Mouse (Mus musculus): ENCODE measurements around the gene Jade3. TPM values are rescaled to one million over a fixed set of nuclear protein-coding genes. Genes with fewer than 3 reads are reported as not detected.
A peak's percentile ranks its signal among the peaks of the same experiment; 100 is the strongest.

The Jade3 gene
- total RNA-seq, 2 experiments from 2014 or later, result 4.8 to 6.5 TPM

DNA sequence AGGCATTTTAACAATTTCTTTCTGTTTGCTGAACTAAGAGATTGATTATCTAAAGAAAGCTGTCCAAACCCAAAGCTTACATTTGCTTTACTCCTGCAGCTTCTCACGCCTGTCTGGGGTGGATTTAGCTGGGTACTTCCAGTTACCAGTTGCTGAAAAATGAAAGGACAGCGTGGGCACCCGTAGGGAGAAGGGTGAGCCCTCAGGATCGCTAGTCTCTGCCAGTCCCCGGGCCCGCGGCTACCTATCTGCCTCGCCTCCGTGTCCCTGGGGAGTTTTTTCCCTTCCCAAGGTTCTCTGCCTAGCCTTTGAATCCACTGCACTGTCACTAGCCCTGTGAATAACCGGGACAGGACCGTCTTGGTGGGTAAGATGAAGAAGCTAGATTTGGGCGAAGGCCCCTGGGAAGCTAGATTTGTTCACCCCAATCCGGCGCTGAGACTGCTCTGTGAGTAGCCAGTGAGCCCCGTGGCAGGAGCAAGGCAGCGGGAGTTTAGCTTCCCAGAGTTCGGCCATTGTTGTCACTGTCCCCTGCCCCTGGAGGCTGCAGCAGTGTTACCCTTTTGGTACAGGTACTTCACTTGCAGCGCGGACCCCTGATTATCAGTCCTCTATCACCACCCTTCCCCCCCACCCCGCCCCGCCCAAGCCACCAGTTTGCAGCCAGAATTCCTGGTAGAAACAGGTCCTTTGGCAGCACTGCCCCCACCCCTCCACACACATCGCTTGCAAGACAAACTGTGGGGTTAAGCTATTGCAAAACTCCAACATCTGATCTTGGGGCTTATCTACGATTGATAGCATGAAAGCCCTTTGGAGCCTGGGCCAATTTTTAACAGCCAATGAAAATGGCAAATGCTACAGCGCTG, 122.8 kb downstream of the Jade3 start:
- peak; percentile 46 for DNase-seq

DNA sequence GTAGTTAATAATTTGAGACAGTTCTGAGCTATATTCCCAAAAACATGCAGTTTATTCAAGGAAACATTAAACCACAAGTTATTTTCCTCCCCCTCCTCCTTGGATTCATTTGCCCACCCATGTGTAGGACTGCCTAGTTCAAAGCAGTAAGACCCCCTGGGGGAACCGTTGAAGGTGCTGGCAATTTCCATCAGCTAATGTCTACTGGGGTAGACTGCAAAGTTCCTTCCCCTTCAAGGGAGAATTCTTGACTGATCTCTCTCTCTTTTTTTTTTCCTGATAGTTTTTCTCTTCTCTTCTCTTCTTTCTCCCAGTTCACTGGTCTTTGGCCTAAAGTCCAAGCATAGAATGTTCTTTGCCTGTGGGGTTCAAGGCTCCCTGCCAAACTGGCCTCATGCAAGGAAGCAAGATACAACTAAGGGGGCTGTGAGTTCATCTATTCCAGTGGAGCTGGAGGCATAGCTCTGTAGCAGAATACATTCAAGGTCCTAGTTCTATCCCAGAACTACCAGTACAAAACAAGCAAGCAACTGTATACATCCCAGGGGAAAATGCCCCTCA, 123.5 kb downstream of the Jade3 start:
- no peak for DNase-seq

GRCm38 (mm10) chrX:20549532-20549931, 124.0 kb downstream of the Jade3 start, which contains the start of gene Rgn:
Rgn (plus strand) TSS chrX:20549787.
- DNase-seq, result no peak

GRCm38 (mm10) chrX:20552199-20552598, 126.7 kb downstream of the Jade3 start:
- no peak for DNase-seq

DNA sequence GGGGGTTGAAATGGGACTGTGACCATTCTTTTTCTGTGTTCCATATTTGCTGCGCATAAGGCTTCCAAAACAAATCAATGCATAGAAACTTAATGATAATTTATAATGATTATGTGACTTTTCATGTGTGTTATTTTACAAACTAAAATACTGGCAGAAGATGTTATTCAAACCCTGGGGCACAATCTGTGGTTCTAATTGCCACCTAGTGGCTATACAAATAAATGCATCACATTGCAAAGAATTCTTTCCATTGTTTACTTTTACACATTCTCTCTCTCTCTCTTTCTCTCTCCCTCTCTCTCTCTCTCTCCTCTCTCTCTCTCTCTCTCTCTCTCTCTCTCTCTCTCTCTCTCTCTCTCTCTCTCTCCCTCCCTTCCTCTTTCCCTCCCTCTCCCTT, 136.4 kb downstream of the Jade3 start:
- no peak for DNase-seq

GRCm38 (mm10) chrX:20563941-20564340, 138.5 kb downstream of the Jade3 start:
- no peak for DNase-seq

Other genes with a start within 250 kb of the Jade3 start
- gene Slc9a7, start 133.9 kb upstream of the Jade3 start, total RNA-seq (2021), result 1 to 10 TPM; 7.1 to 9.7 TPM
- gene Rp2, start 61.2 kb upstream of the Jade3 start, total RNA-seq (2021), result 10 to 100 TPM; 15.6 to 16.0 TPM
- 10 to 100 TPM; 40.7 to 74.4 TPM for gene Rgn, start 124.1 kb downstream of the Jade3 start, total RNA-seq (2021)
- 10 to 100 TPM; 31.3 to 34.2 TPM for gene Rbm10, start 191.8 kb downstream of the Jade3 start, total RNA-seq (2021)
- 100 to 1,000 TPM; 446 to 511 TPM for gene Ndufb11, start 191.9 kb downstream of the Jade3 start, total RNA-seq (2021)
- 100 to 1,000 TPM; 307 to 320 TPM for gene Uba1, start 232.6 kb downstream of the Jade3 start, total RNA-seq (2021)

All from adrenal gland, postnatal 10 days (tissue).